Mouse (Mus musculus) natural killer cell, adult 2 months (primary cell): Measurements from ENCODE around the gene Tdrd3.

ENCODE experiments used
- DNase-seq, 2 experiments: peaks; one replicate each; pipeline ENCODE4 v3.0.0; 2022; ENCODE audit warnings: low spot score in 2 of 2

Tdrd3 gene

GRCm38 (mm10) chr14:87415808-87416721 is at the start of gene Tdrd3:
Gene Tdrd3, plus strand, starts transcription at chr14:87416639.
- peak; percentile 77 to 86 for DNase-seq

- DNase-seq = no peak
These were observed 49.3 kb upstream of the Tdrd3 start for GRCm38 (mm10) chr14:87367169-87367568.

GRCm38 (mm10) chr14:87383041-87383440 is 33.4 kb upstream of the Tdrd3 start:
- no peak for DNase-seq

- no peak for DNase-seq
These were observed 31.9 kb upstream of the Tdrd3 start for GRCm38 (mm10) chr14:87384288-87385268.

- no peak for DNase-seq
These were observed 23.3 kb upstream of the Tdrd3 start for GRCm38 (mm10) chr14:87393096-87393495.

GRCm38 (mm10) chr14:87396643-87397042 is 19.8 kb upstream of the Tdrd3 start:
- DNase-seq = no peak

GRCm38 (mm10) chr14:87415486-87415807 is 992 bp upstream of the Tdrd3 start:
- no peak for DNase-seq

- peak; percentile 8 to 9 for DNase-seq
These were observed 584 bp downstream of the Tdrd3 start for GRCm38 (mm10) chr14:87416755-87417690.

- no peak for DNase-seq
These were observed 1.2 kb downstream of the Tdrd3 start for GRCm38 (mm10) chr14:87417691-87418070.

- no peak for DNase-seq
These were observed 3.3 kb downstream of the Tdrd3 start for GRCm38 (mm10) chr14:87419740-87420139.

GRCm38 (mm10) chr14:87420576-87420975 is 4.1 kb downstream of the Tdrd3 start:
- DNase-seq = no peak

- DNase-seq = no peak
These were observed 6.0 kb downstream of the Tdrd3 start for GRCm38 (mm10) chr14:87422432-87422831.

- DNase-seq = no peak
These were observed 10.0 kb downstream of the Tdrd3 start for GRCm38 (mm10) chr14:87426297-87426922.

- no peak for DNase-seq
These were observed 10.6 kb downstream of the Tdrd3 start for GRCm38 (mm10) chr14:87427032-87427431.

- no peak for DNase-seq
These were observed 11.3 kb downstream of the Tdrd3 start for GRCm38 (mm10) chr14:87427659-87428289.

- DNase-seq = no peak
These were observed 17.0 kb downstream of the Tdrd3 start for GRCm38 (mm10) chr14:87433390-87433915.

GRCm38 (mm10) chr14:87435382-87435781 is 18.9 kb downstream of the Tdrd3 start:
- no peak for DNase-seq

GRCm38 (mm10) chr14:87439721-87440120 is 23.3 kb downstream of the Tdrd3 start:
- DNase-seq = no peak

GRCm38 (mm10) chr14:87446331-87446913 is 30.0 kb downstream of the Tdrd3 start:
- DNase-seq = no peak
